Mouse (Mus musculus): ENCODE measurements around the gene Fibp. TPM values are rescaled to one million over a fixed set of nuclear protein-coding genes. Genes with fewer than 3 reads are reported as not detected.
"Not testable (repeated sequence)": the region's sequence is repeated elsewhere in the genome, so short reads cannot be mapped to it uniquely, and the experiment has no call there.

Gene Fibp
- polyA plus RNA-seq, 1 experiment from 2014 or later, result 119 TPM

GRCm38 (mm10) chr19:5492641-5493040, 32.2 kb downstream of the Fibp start:
- no peak overlapping the region for H3K27ac ChIP-seq (ENCODE audit: low read depth, low read length)
- WGBS, result 93% methylated on average over 4 of the region's 4 CpGs
- ATAC-seq (ENCODE audit: low FRiP score) (no peak), DNase-seq (ENCODE audit: low spot score) (no peak)
- peaks cover 10% of the 10 kb centered on the region; the same call in 1 of the 2 replicates for H3K36me3 ChIP-seq (ENCODE audit: control insufficient read depth, insufficient read depth, low read length)
- no peak overlapping the region for H3K4me2 ChIP-seq (replicated peaks; ENCODE audit: low read depth, low read length)
- H3K9ac ChIP-seq (ENCODE audit: low read depth, low read length), result no peak overlapping the region
- H3K4me3 ChIP-seq (ENCODE audit: low read depth, low read length), result peak overlapping the region; percentile 10; the same call in 1 of the 2 replicates
- peaks cover 3% of the 10 kb centered on the region for H3K4me1 ChIP-seq (replicated peaks; ENCODE audit: control insufficient read depth, insufficient read depth, low read length)
- no peaks in the 10 kb centered on the region for H3K27me3 ChIP-seq (ENCODE audit: control insufficient read depth, insufficient read depth, low read length)
- no peaks in the 10 kb centered on the region for H3K9me3 ChIP-seq (ENCODE audit: control insufficient read depth, low read length)

- not testable (repeated sequence) for ATAC-seq (ENCODE audit: low FRiP score); H3K4me3 ChIP-seq (ENCODE audit: low read depth, low read length); H3K4me1 ChIP-seq (replicated peaks; ENCODE audit: control insufficient read depth, insufficient read depth, low read length); H3K27me3 ChIP-seq (ENCODE audit: control insufficient read depth, insufficient read depth, low read length); H3K9me3 ChIP-seq (ENCODE audit: control insufficient read depth, low read length); H3K27ac ChIP-seq (ENCODE audit: low read depth, low read length); H3K9ac ChIP-seq (ENCODE audit: low read depth, low read length); H3K4me2 ChIP-seq (replicated peaks; ENCODE audit: low read depth, low read length); DNase-seq (ENCODE audit: low spot score)
- 74% methylated on average over 9 of the region's 9 CpGs for WGBS
- H3K36me3 ChIP-seq (ENCODE audit: control insufficient read depth, insufficient read depth, low read length), result peaks cover 10% of the 10 kb centered on the region; the same call in 1 of the 2 replicates
Measured at GRCm38 (mm10) chr19:5493301-5493721, 32.9 kb downstream of the Fibp start.

- Histone ChIP-seq H3K9ac (ENCODE audit: low read depth, low read length) (no peak overlapping the region), H3K9me3 (ENCODE audit: control insufficient read depth, low read length) (no peaks in the 10 kb centered on the region), H3K27ac (ENCODE audit: low read depth, low read length) (no peak overlapping the region), H3K4me3 (ENCODE audit: low read depth, low read length) (no peak overlapping the region), H3K36me3 (ENCODE audit: control insufficient read depth, insufficient read depth, low read length) (peaks cover 10% of the 10 kb centered on the region; the same call in 1 of the 2 replicates), H3K4me1 (replicated peaks; ENCODE audit: control insufficient read depth, insufficient read depth, low read length) (peaks cover 3% of the 10 kb centered on the region; the same call in 1 of the 2 replicates), H3K27me3 (ENCODE audit: control insufficient read depth, insufficient read depth, low read length) (no peaks in the 10 kb centered on the region), H3K4me2 (replicated peaks; ENCODE audit: low read depth, low read length) (no peak overlapping the region)
- 91% methylated on average over 3 of the region's 3 CpGs for WGBS
- no peak for DNase-seq (ENCODE audit: low spot score)
- ATAC-seq (ENCODE audit: low FRiP score), result no peak
Measured at GRCm38 (mm10) chr19:5494314-5494713, 33.9 kb downstream of the Fibp start.

GRCm38 (mm10) chr19:5495353-5496051, 35.1 kb downstream of the Fibp start:
- DNase-seq (ENCODE audit: low spot score) (no peak), ATAC-seq (ENCODE audit: low FRiP score) (no peak)
- Histone ChIP-seq H3K9ac (ENCODE audit: low read depth, low read length) (no peak overlapping the region), H3K4me2 (replicated peaks; ENCODE audit: low read depth, low read length) (no peak overlapping the region), H3K9me3 (ENCODE audit: control insufficient read depth, low read length) (no peaks in the 10 kb centered on the region), H3K4me1 (replicated peaks; ENCODE audit: control insufficient read depth, insufficient read depth, low read length) (peaks cover 3% of the 10 kb centered on the region; the same call in 1 of the 2 replicates), H3K27me3 (ENCODE audit: control insufficient read depth, insufficient read depth, low read length) (no peaks in the 10 kb centered on the region), H3K4me3 (ENCODE audit: low read depth, low read length) (no peak overlapping the region), H3K36me3 (ENCODE audit: control insufficient read depth, insufficient read depth, low read length) (peaks cover 10% of the 10 kb centered on the region; the same call in 1 of the 2 replicates), H3K27ac (ENCODE audit: low read depth, low read length) (0 out of 2 replicates have a peak overlapping the region, but pooled peaks have one; percentile 24)
- 80% methylated on average over 12 of the region's 12 CpGs for WGBS

GRCm38 (mm10) chr19:5496052-5496370, 35.6 kb downstream of the Fibp start:
- no peak overlapping the region for H3K4me2 ChIP-seq (replicated peaks; ENCODE audit: low read depth, low read length)
- DNase-seq (ENCODE audit: low spot score), result no peak
- no peaks in the 10 kb centered on the region for H3K9me3 ChIP-seq (ENCODE audit: control insufficient read depth, low read length)
- no peak for ATAC-seq (ENCODE audit: low FRiP score)
- no peak overlapping the region for H3K4me3 ChIP-seq (ENCODE audit: low read depth, low read length)
- H3K9ac ChIP-seq (ENCODE audit: low read depth, low read length), result no peak overlapping the region
- WGBS, result 90% methylated on average over 16 of the region's 16 CpGs
- H3K27me3 ChIP-seq (ENCODE audit: control insufficient read depth, insufficient read depth, low read length), result no peaks in the 10 kb centered on the region
- H3K27ac ChIP-seq (ENCODE audit: low read depth, low read length), result no peak overlapping the region
- H3K36me3 ChIP-seq (ENCODE audit: control insufficient read depth, insufficient read depth, low read length), result peaks cover 10% of the 10 kb centered on the region; the same call in 1 of the 2 replicates
- H3K4me1 ChIP-seq (replicated peaks; ENCODE audit: control insufficient read depth, insufficient read depth, low read length), result peaks cover 3% of the 10 kb centered on the region; the same call in 1 of the 2 replicates

- H3K4me2 ChIP-seq (replicated peaks; ENCODE audit: low read depth, low read length), result no peak overlapping the region
- H3K9me3 ChIP-seq (ENCODE audit: control insufficient read depth, low read length), result no peaks in the 10 kb centered on the region
- DNase-seq (ENCODE audit: low spot score) (no peak), ATAC-seq (ENCODE audit: low FRiP score) (no peak)
- H3K9ac ChIP-seq (ENCODE audit: low read depth, low read length), result no peak overlapping the region
- H3K27me3 ChIP-seq (ENCODE audit: control insufficient read depth, insufficient read depth, low read length), result no peaks in the 10 kb centered on the region
- H3K4me1 ChIP-seq (replicated peaks; ENCODE audit: control insufficient read depth, insufficient read depth, low read length), result no peaks in the 10 kb centered on the region
- 96% methylated on average over 2 of the region's 2 CpGs for WGBS
- H3K4me3 ChIP-seq (ENCODE audit: low read depth, low read length), result no peak overlapping the region
- no peaks in the 10 kb centered on the region for H3K36me3 ChIP-seq (ENCODE audit: control insufficient read depth, insufficient read depth, low read length)
- no peak overlapping the region for H3K27ac ChIP-seq (ENCODE audit: low read depth, low read length)
Measured at GRCm38 (mm10) chr19:5500330-5500875, 40.0 kb downstream of the Fibp start.

- Histone ChIP-seq H3K27ac (ENCODE audit: low read depth, low read length) (no peak within 1 kb of the TSS), H3K4me3 (ENCODE audit: low read depth, low read length) (no peak within 1 kb of the TSS; the same call in 1 of the 2 replicates), H3K36me3 (ENCODE audit: control insufficient read depth, insufficient read depth, low read length) (no peaks in the 10 kb centered on the region), H3K9ac (ENCODE audit: low read depth, low read length) (no peak within 1 kb of the TSS), H3K4me1 (replicated peaks; ENCODE audit: control insufficient read depth, insufficient read depth, low read length) (no peaks in the 10 kb centered on the region), H3K27me3 (ENCODE audit: control insufficient read depth, insufficient read depth, low read length) (no peaks in the 10 kb centered on the region), H3K4me2 (replicated peaks; ENCODE audit: low read depth, low read length) (no peak within 1 kb of the TSS), H3K9me3 (ENCODE audit: control insufficient read depth, low read length) (no peaks in the 10 kb centered on the region)
- WGBS, result 46% methylated on average over 17 of the region's 17 CpGs
- ATAC-seq (ENCODE audit: low FRiP score) (no peak), DNase-seq (ENCODE audit: low spot score) (no peak)
Measured at GRCm38 (mm10) chr19:5503687-5504086, 43.3 kb downstream of the Fibp start, which contains the start of gene 1700020D05Rik. 1700020D05Rik (minus strand) TSS chr19:5503787.

GRCm38 (mm10) chr19:5510031-5511026, 49.9 kb downstream of the Fibp start, which contains the start of gene Snx32:
Snx32 (minus strand) TSS chr19:5510538.
- H3K27ac ChIP-seq (ENCODE audit: low read depth, low read length), result 0 out of 2 replicates have a peak within 1 kb of the TSS, but pooled peaks have one; percentile 0
- H3K4me2 ChIP-seq (replicated peaks; ENCODE audit: low read depth, low read length), result peak within 1 kb of the TSS; percentile 63
- peak within 1 kb of the TSS; percentile 43 for H3K4me3 ChIP-seq (ENCODE audit: low read depth, low read length)
- H3K9me3 ChIP-seq (ENCODE audit: control insufficient read depth, low read length), result no peaks in the 10 kb centered on the region
- peak; percentile 99 for ATAC-seq (ENCODE audit: low FRiP score)
- no peaks in the 10 kb centered on the region for H3K4me1 ChIP-seq (replicated peaks; ENCODE audit: control insufficient read depth, insufficient read depth, low read length)
- peak within 1 kb of the TSS; percentile 59 for H3K9ac ChIP-seq (ENCODE audit: low read depth, low read length)
- H3K27me3 ChIP-seq (ENCODE audit: control insufficient read depth, insufficient read depth, low read length), result no peaks in the 10 kb centered on the region
- no peaks in the 10 kb centered on the region for H3K36me3 ChIP-seq (ENCODE audit: control insufficient read depth, insufficient read depth, low read length)
- peak; percentile 93 for DNase-seq (ENCODE audit: low spot score)
- WGBS, result 4% methylated on average over 45 of the region's 47 CpGs

Measured in hindbrain, embryonic 11.5 days (tissue).